8 mouse cellular contexts compared by ENCODE assay signal in genomic region chr17:27800710-27801648, GRCm38 (mm10). TPM values are rescaled to one million over a fixed set of nuclear protein-coding genes. Genes with fewer than 3 reads are reported as not detected.
A peak's percentile ranks its signal among the peaks of the same experiment; 100 is the strongest.
DNase-seq lines count a peak whose midpoint lies in the region; ATAC-seq lines count a peak whose summit lies in the region.

No protein-coding gene starts in this region.

- DNase-seq in hindbrain, embryonic 11.5 days (ENCODE audit: low spot score) = no peak
- DNase-seq in ES-CJ7 (ENCODE audit: low read depth, low spot score) = peak; percentile 59
- DNase-seq in urinary bladder, postnatal 25 days (ENCODE audit: low spot score) = no peak
- no peak for DNase-seq in cerebellum, postnatal 25 days

- H3K36me3 ChIP-seq in hindbrain, embryonic 12.5 days = no peaks in the 10 kb centered on the region
- H3K36me3 ChIP-seq in hindbrain, embryonic 11.5 days (ENCODE audit: control insufficient read depth, insufficient read depth, low read length) = no peaks in the 10 kb centered on the region
- H3K36me3 ChIP-seq in embryonic facial prominence, embryonic 15.5 days = no peaks in the 10 kb centered on the region; the same call in 1 of the 2 replicates
- H3K36me3 ChIP-seq in liver, embryonic 15.5 days (replicated peaks) = no peaks in the 10 kb centered on the region

- no peaks in the 10 kb centered on the region for H3K9me3 ChIP-seq in hindbrain, embryonic 12.5 days (replicated peaks)
- H3K9me3 ChIP-seq in hindbrain, embryonic 11.5 days (ENCODE audit: control insufficient read depth, low read length) = no peaks in the 10 kb centered on the region
- no peaks in the 10 kb centered on the region for H3K9me3 ChIP-seq in embryonic facial prominence, embryonic 15.5 days (replicated peaks)
- H3K9me3 ChIP-seq in liver, embryonic 15.5 days (replicated peaks) = no peaks in the 10 kb centered on the region

- no peaks in the 10 kb centered on the region for H3K27me3 ChIP-seq in hindbrain, embryonic 12.5 days
- H3K27me3 ChIP-seq in hindbrain, embryonic 11.5 days (ENCODE audit: control insufficient read depth, insufficient read depth, low read length) = no peaks in the 10 kb centered on the region
- H3K27me3 ChIP-seq in embryonic facial prominence, embryonic 15.5 days = no peaks in the 10 kb centered on the region
- no peaks in the 10 kb centered on the region for H3K27me3 ChIP-seq in liver, embryonic 15.5 days

- H3K27ac ChIP-seq in hindbrain, embryonic 12.5 days = peak overlapping the region; percentile 13; the same call in 1 of the 2 replicates
- no peak overlapping the region; the same call in 1 of the 2 replicates for H3K27ac ChIP-seq in hindbrain, embryonic 11.5 days (ENCODE audit: low read depth, low read length)
- H3K27ac ChIP-seq in embryonic facial prominence, embryonic 15.5 days (replicated peaks) = peak overlapping the region; percentile 68; the same call in 1 of the 2 replicates
- H3K27ac ChIP-seq in liver, embryonic 15.5 days (replicated peaks) = peak overlapping the region; percentile 46; the same call in 1 of the 2 replicates

- 85% methylated on average over 9 of the region's 9 CpGs for WGBS in hindbrain, embryonic 12.5 days
- WGBS in hindbrain, embryonic 11.5 days = 91% methylated on average over 9 of the region's 9 CpGs
- 56% methylated on average over 9 of the region's 9 CpGs for WGBS in embryonic facial prominence, embryonic 15.5 days
- WGBS in liver, embryonic 15.5 days (ENCODE audit: insufficient replicate concordance) = 58% methylated on average over 9 of the region's 9 CpGs

- no peak overlapping the region for H3K4me3 ChIP-seq in hindbrain, embryonic 12.5 days
- no peak overlapping the region for H3K4me3 ChIP-seq in hindbrain, embryonic 11.5 days (ENCODE audit: low read depth, low read length)
- H3K4me3 ChIP-seq in embryonic facial prominence, embryonic 15.5 days (replicated peaks) = no peak overlapping the region
- H3K4me3 ChIP-seq in liver, embryonic 15.5 days (replicated peaks) = no peak overlapping the region

- H3K9ac ChIP-seq in hindbrain, embryonic 12.5 days = no peak overlapping the region
- no peak overlapping the region for H3K9ac ChIP-seq in hindbrain, embryonic 11.5 days (ENCODE audit: low read depth, low read length)
- no peak overlapping the region for H3K9ac ChIP-seq in embryonic facial prominence, embryonic 15.5 days
- H3K9ac ChIP-seq in liver, embryonic 15.5 days = no peak overlapping the region

- peaks cover 48% of the 10 kb centered on the region for H3K4me1 ChIP-seq in hindbrain, embryonic 12.5 days
- peaks cover 6% of the 10 kb centered on the region for H3K4me1 ChIP-seq in hindbrain, embryonic 11.5 days (replicated peaks; ENCODE audit: control insufficient read depth, insufficient read depth, low read length)
- peaks cover 63% of the 10 kb centered on the region for H3K4me1 ChIP-seq in embryonic facial prominence, embryonic 15.5 days
- H3K4me1 ChIP-seq in liver, embryonic 15.5 days (replicated peaks) = peaks cover 77% of the 10 kb centered on the region

- no peak for ATAC-seq in hindbrain, embryonic 12.5 days (ENCODE audit: low FRiP score)
- ATAC-seq in hindbrain, embryonic 11.5 days (ENCODE audit: low FRiP score) = no peak
- no peak for ATAC-seq in embryonic facial prominence, embryonic 15.5 days (ENCODE audit: insufficient number of reproducible peaks, low FRiP score, low TSS enrichment, low read depth)
- ATAC-seq in liver, embryonic 15.5 days (ENCODE audit: insufficient read depth) = no peak
- no peak for ATAC-seq in megakaryocyte-erythroid progenitor cell, adult 5-6 weeks (replicated peaks; ENCODE audit: low FRiP score, low TSS enrichment, poor library complexity, severe bottlenecking)

- H3K4me2 ChIP-seq in hindbrain, embryonic 12.5 days (replicated peaks) = no peak overlapping the region
- no peak overlapping the region for H3K4me2 ChIP-seq in hindbrain, embryonic 11.5 days (replicated peaks; ENCODE audit: low read depth, low read length)
- no peak overlapping the region for H3K4me2 ChIP-seq in embryonic facial prominence, embryonic 15.5 days (replicated peaks)
- no peak overlapping the region; the same call in 1 of the 2 replicates for H3K4me2 ChIP-seq in liver, embryonic 15.5 days

RNA-seq across cellular contexts. Expression of gene D17Wsu92e, which starts 19.5 kb away (rescaled TPM):
- polyA plus RNA-seq in hindbrain, embryonic 12.5 days (2016; fragmentation: Nextera tagmentation; extraction: Ambion mirVana) = 11.8 and 13.7 TPM in 2 replicates
- polyA plus RNA-seq in hindbrain, embryonic 11.5 days (2014; fragmentation: Nextera tagmentation; extraction: Ambion mirVana) = 10.4 and 10.9 TPM in 2 replicates
- polyA plus RNA-seq in embryonic facial prominence, embryonic 15.5 days (2015; fragmentation: Nextera tagmentation; extraction: Ambion mirVana) = 18.2 and 20.6 TPM in 2 replicates
- polyA plus RNA-seq in liver, embryonic 15.5 days (2015; fragmentation: Nextera tagmentation; extraction: Ambion mirVana) = 13.3 and 18.2 TPM in 2 replicates
- total RNA-seq in megakaryocyte-erythroid progenitor cell, adult 5-6 weeks (2014; fragmentation: Nextera tagmentation) = 66.2 and 76.6 TPM in 2 replicates
- total RNA-seq in megakaryocyte-erythroid progenitor cell, adult 5-6 weeks (2017) = 90.1 and 90.5 TPM in 2 replicates

RNA-seq across cellular contexts. Expression of gene Snrpc, which starts 37.0 kb away (rescaled TPM):
- polyA plus RNA-seq in hindbrain, embryonic 12.5 days (2016; fragmentation: Nextera tagmentation; extraction: Ambion mirVana) = 299 and 327 TPM in 2 replicates
- polyA plus RNA-seq in hindbrain, embryonic 11.5 days (2014; fragmentation: Nextera tagmentation; extraction: Ambion mirVana) = 344 and 359 TPM in 2 replicates
- 271 and 285 TPM in 2 replicates for polyA plus RNA-seq in embryonic facial prominence, embryonic 15.5 days (2015; fragmentation: Nextera tagmentation; extraction: Ambion mirVana)
- 115 and 125 TPM in 2 replicates for polyA plus RNA-seq in liver, embryonic 15.5 days (2015; fragmentation: Nextera tagmentation; extraction: Ambion mirVana)
- 160 and 260 TPM in 2 replicates for total RNA-seq in megakaryocyte-erythroid progenitor cell, adult 5-6 weeks (2014; fragmentation: Nextera tagmentation)
- 123 and 157 TPM in 2 replicates for total RNA-seq in megakaryocyte-erythroid progenitor cell, adult 5-6 weeks (2017)

RNA-seq across cellular contexts. Expression of gene Uhrf1bp1, which starts 55.3 kb away (rescaled TPM):
- 9.4 TPM in 2 replicates for polyA plus RNA-seq in hindbrain, embryonic 12.5 days (2016; fragmentation: Nextera tagmentation; extraction: Ambion mirVana)
- polyA plus RNA-seq in hindbrain, embryonic 11.5 days (2014; fragmentation: Nextera tagmentation; extraction: Ambion mirVana) = 4.9 TPM in 2 replicates
- polyA plus RNA-seq in embryonic facial prominence, embryonic 15.5 days (2015; fragmentation: Nextera tagmentation; extraction: Ambion mirVana) = 5.1 and 6.2 TPM in 2 replicates
- polyA plus RNA-seq in liver, embryonic 15.5 days (2015; fragmentation: Nextera tagmentation; extraction: Ambion mirVana) = 2.2 and 2.5 TPM in 2 replicates
- total RNA-seq in megakaryocyte-erythroid progenitor cell, adult 5-6 weeks (2014; fragmentation: Nextera tagmentation) = 28.6 and 28.8 TPM in 2 replicates
- 14.1 and 15.1 TPM in 2 replicates for total RNA-seq in megakaryocyte-erythroid progenitor cell, adult 5-6 weeks (2017)
